Mouse (Mus musculus) cerebellum, adult 11 months (tissue): Measurements from ENCODE around the gene Snx8.

Source experiments
- DNase-seq: peaks from one replicate; pipeline ENCODE4 v3.0.0; 2022

Gene Snx8

GRCm38 (mm10) chr5:140388588-140389576, at the start of gene Snx8:
Gene Snx8, minus strand, starts transcription at chr5:140389262.
- peak; percentile 91 for DNase-seq

GRCm38 (mm10) chr5:140425016-140425783, 36.1 kb upstream of the Snx8 start:
- DNase-seq, result no peak

GRCm38 (mm10) chr5:140420616-140421015, 31.6 kb upstream of the Snx8 start:
- no peak for DNase-seq

- no peak for DNase-seq
Observed at GRCm38 (mm10) chr5:140419442-140420080, 30.5 kb upstream of the Snx8 start.

- peak; percentile 85 for DNase-seq
Observed at GRCm38 (mm10) chr5:140418489-140419441, 29.7 kb upstream of the Snx8 start, which contains the start of gene Eif3b. Gene Eif3b, plus strand, starts transcription at chr5:140419328.

GRCm38 (mm10) chr5:140418106-140418488, 29.0 kb upstream of the Snx8 start:
- DNase-seq, result no peak

- no peak for DNase-seq
Observed at GRCm38 (mm10) chr5:140414647-140415046, 25.6 kb upstream of the Snx8 start.

GRCm38 (mm10) chr5:140411339-140411738, 22.3 kb upstream of the Snx8 start:
- DNase-seq, result no peak

GRCm38 (mm10) chr5:140408801-140409200, 19.7 kb upstream of the Snx8 start:
- DNase-seq, result no peak

- DNase-seq, result no peak
Observed at GRCm38 (mm10) chr5:140406666-140407065, 17.6 kb upstream of the Snx8 start.

- no peak for DNase-seq
Observed at GRCm38 (mm10) chr5:140405126-140405525, 16.1 kb upstream of the Snx8 start.

GRCm38 (mm10) chr5:140402640-140403270, 13.7 kb upstream of the Snx8 start:
- no peak for DNase-seq

- DNase-seq, result no peak
Observed at GRCm38 (mm10) chr5:140396166-140396940, 7.3 kb upstream of the Snx8 start.

GRCm38 (mm10) chr5:140392701-140393100, 3.6 kb upstream of the Snx8 start:
- DNase-seq, result no peak

- DNase-seq, result no peak
Observed at GRCm38 (mm10) chr5:140391981-140392380, 2.9 kb upstream of the Snx8 start.

- no peak for DNase-seq
Observed at GRCm38 (mm10) chr5:140391435-140391834, 2.4 kb upstream of the Snx8 start.

GRCm38 (mm10) chr5:140389647-140390046, 585 bp upstream of the Snx8 start:
- no peak for DNase-seq

GRCm38 (mm10) chr5:140387816-140388510, 1.1 kb downstream of the Snx8 start:
- no peak for DNase-seq

- DNase-seq, result no peak
Observed at GRCm38 (mm10) chr5:140387236-140387635, 1.8 kb downstream of the Snx8 start.

GRCm38 (mm10) chr5:140384462-140384861, 4.6 kb downstream of the Snx8 start:
- DNase-seq, result no peak
